Mouse (Mus musculus): Measurements from ENCODE around the gene Plppr1.
"Not testable (repeated sequence)": the region's sequence is repeated elsewhere in the genome, so short reads cannot be mapped to it uniquely, and the experiment has no call there.

The Plppr1 gene

DNA sequence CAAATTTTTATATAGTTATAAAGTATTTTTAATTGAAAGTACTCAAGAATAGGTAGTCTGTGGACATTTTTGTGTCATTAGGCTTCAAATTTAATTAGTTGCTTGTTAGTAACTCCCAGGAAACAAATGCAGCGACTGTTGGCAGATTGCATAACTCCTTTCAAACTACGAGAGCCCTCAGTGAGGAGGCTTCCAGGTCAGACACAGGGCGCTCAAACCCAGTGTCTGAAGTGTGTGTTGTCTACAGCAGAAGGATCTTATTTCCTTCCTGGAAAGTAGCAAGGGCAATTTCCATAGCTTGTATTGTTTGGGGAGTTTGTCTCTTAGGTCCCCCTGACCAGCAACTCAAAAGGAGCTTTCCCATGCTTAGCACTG, 173.9 kb downstream of the Plppr1 start:
- DNase-seq (ENCODE audit: low spot score) = peak; percentile 13

- no peak for DNase-seq (ENCODE audit: low spot score)
These were observed 179.0 kb downstream of the Plppr1 start for GRCm38 (mm10) chr4:49238111-49238510.

DNA sequence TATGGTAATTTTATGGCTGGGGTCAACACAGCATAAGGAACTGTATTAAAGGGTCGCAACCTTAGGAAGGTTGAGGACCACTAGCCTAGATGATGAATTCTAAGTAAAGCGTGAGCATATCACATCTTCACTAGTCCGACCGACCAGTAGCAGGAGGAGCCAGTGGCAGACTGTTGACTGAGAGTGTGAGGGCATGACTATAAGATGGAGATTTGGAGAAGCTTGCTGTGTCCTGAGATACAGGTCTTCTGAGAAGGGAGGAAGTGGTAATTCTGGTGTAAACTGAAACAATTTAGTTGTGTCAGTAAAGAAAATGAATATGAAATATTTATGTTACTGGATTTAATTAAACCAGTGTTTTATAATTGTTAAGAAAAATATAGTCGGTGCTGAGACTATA, 180.4 kb downstream of the Plppr1 start:
- DNase-seq (ENCODE audit: low spot score) = no peak

- no peak for DNase-seq (ENCODE audit: low spot score)
These were observed 185.7 kb downstream of the Plppr1 start for GRCm38 (mm10) chr4:49244791-49245190.

DNA sequence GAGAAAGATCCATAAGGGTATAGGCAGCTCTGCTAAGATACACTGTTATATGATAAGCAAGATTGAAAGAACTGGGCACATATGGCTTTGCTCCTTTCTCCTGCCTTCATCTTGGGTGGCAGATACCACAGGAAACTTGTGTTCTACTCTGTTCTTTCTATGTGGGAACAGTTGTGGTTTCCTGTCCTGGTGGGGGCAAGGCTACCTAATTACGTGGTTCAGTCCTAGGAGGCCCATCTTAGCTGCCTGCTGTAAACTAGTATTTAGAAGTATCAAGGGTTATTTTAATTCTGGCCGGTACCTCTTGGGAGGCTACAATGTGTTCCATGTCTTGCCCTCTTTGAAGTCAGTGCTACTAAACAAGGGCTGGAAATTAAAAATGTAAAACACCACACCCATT, 186.2 kb downstream of the Plppr1 start:
- DNase-seq (ENCODE audit: low spot score) = no peak

DNA sequence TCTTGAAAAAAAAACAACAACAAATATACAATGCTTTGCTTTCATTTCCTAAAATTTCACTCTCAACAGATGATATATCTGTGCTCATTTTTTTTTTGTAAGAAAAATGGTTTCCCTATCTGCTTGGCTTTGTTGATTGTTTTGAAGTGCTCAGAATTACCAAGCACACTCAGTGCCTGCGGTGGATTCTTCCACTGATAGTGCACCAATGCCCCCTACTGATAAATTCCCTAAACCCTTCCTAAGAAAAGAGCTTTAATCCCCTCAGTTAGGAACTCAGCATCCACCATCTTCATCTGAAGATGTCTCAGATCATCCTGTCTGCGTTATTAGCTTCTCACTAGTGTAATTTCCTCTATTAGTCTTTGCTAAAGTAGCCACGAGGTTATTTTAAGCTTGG, 192.2 kb downstream of the Plppr1 start:
- peak; percentile 60 for DNase-seq (ENCODE audit: low spot score)

DNA sequence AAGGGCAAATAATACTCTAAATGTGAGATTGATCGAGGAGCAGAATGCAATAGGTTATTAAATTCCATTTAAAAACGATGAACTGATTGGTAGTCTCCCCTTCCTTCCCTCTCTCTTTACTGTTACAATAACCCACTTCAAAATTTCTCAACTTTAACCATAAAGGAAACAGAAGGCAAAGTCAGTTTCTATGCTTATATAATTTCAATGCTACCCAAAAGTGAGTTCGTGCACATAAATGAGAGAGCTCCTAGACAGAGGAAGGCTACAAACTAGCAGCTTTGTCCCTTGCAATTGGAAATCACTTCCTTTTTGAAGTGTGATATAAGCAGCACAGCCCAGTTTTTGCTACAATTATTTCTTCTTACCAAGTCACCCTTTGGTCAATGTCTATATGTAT, 193.1 kb downstream of the Plppr1 start:
- DNase-seq (ENCODE audit: low spot score) = no peak

GRCm38 (mm10) chr4:49278515-49278914, 219.4 kb downstream of the Plppr1 start:
- DNase-seq (ENCODE audit: low spot score) = no peak

GRCm38 (mm10) chr4:49284692-49285291, 225.7 kb downstream of the Plppr1 start:
- DNase-seq (ENCODE audit: low spot score) = no peak

GRCm38 (mm10) chr4:49285340-49286196, 226.5 kb downstream of the Plppr1 start:
- peak; percentile 50 for DNase-seq (ENCODE audit: low spot score)

DNA sequence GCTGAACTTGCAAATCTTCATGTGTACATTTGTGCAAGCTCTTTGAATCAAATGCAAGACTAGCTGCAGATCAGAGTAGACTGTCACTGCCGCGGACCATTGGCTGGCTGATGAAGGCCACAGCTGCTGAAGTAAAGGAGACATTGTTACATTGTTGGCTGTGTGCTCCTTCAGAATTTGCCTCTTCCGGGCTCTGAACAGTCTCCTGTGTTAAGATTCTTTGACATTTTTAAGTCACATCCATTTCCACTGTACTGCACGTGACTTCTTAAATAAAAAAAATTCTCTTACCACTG, 227.1 kb downstream of the Plppr1 start:
- DNase-seq (ENCODE audit: low spot score) = no peak

DNA sequence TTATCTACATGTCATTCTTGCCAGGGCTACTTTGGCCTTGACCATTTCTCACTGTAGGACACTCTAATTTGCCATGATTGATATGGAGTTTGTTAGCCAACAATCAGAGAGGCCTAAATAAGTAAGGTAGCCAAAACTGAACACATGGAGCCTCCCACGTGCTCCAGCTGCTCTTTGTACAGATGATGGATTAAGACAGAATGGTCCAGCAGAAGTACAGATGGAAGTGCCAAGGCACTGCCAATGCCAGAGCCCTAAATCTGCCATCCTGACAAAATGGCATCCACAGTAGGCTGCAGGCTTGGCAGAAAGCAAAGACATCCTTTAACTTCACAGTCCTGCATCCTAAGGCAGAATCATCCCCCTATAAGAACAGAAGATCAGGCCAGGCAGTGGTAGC, 237.4 kb downstream of the Plppr1 start:
- DNase-seq (ENCODE audit: low spot score) = no peak

DNA sequence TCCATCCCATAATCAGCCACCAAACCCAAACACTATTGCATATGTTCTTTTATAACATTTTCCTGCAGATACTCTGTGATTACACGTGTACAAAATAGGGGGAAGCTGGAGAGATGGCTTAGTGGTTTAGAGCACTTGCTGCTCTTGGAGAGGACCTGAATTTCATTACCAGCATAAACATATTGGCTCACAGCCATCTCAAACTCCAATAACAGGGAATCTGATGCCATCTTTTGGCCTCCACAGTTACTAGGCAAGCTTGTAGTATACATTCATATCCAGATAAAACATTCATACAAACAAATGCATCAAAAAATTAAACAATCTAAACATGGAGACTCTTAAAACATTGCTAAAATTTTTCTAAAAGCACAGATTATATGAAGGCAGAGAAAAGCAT, 240.5 kb downstream of the Plppr1 start:
- DNase-seq (ENCODE audit: low spot score) = no peak

- DNase-seq (ENCODE audit: low spot score) = peak; percentile 77
These were observed 263.0 kb downstream of the Plppr1 start for GRCm38 (mm10) chr4:49321903-49322635.

GRCm38 (mm10) chr4:49337949-49338348, 278.9 kb downstream of the Plppr1 start:
- not testable (repeated sequence) for DNase-seq (ENCODE audit: low spot score)

GRCm38 (mm10) chr4:49340091-49340490, 281.0 kb downstream of the Plppr1 start:
- DNase-seq (ENCODE audit: low spot score) = not testable (repeated sequence)

GRCm38 (mm10) chr4:49348001-49348400, 288.9 kb downstream of the Plppr1 start:
- DNase-seq (ENCODE audit: low spot score) = not testable (repeated sequence)

GRCm38 (mm10) chr4:49348677-49349076, 289.6 kb downstream of the Plppr1 start:
- no peak for DNase-seq (ENCODE audit: low spot score)

GRCm38 (mm10) chr4:49350470-49350869, 291.4 kb downstream of the Plppr1 start:
- no peak for DNase-seq (ENCODE audit: low spot score)

GRCm38 (mm10) chr4:49357097-49357496, 298.0 kb downstream of the Plppr1 start:
- DNase-seq (ENCODE audit: low spot score) = no peak

- not testable (repeated sequence) for DNase-seq (ENCODE audit: low spot score)
These were observed 309.0 kb downstream of the Plppr1 start for GRCm38 (mm10) chr4:49368046-49368445.

DNA sequence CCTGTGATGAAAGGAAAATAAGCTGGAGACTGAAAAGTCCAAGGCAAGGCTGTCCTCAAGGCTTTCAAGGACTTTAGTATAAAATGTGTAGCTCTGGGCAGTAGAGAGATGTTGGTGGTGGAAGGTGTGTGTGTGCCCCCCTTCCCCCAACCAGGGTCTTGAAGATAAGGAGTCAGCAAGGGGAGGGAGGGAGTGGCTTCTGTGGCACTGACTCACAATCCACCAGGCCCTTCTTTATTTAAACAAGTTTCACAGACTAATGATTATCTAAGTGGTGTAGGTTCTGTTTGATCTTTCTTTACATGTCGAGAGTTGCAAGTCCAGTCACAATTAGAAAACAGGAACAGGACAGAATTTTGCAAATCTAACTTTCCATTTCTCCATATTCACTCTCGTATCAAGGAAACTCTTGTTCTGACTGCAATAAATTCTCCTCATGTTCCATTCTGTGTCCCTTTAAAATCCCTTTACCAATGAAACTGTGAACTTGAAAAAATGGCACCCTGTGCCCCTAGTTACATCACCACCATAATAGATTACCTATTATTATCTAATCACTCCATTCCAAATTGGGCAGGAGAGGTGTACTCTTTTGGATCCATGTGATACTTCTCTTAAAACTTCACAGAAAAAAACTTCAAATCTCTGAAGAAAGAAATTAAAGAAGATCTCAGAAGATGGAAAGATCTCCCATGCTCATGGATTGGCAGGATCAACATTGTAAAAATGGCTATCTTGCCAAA, 324.7 kb downstream of the Plppr1 start:
- not testable (repeated sequence) for DNase-seq (ENCODE audit: low spot score)

All from embryo, embryonic 10.5 days (tissue).